Mouse (Mus musculus): ENCODE measurements at regions not wholly inside any gene's neighbourhood (a gene's known extent, or its start where the extent isn't known, plus 50 kb on each side); places are given as distances from the start of the nearest gene placed in this dataset.
"Not testable (repeated sequence)": the region's sequence is repeated elsewhere in the genome, so short reads cannot be mapped to it uniquely, and the experiment has no call there.

DNA sequence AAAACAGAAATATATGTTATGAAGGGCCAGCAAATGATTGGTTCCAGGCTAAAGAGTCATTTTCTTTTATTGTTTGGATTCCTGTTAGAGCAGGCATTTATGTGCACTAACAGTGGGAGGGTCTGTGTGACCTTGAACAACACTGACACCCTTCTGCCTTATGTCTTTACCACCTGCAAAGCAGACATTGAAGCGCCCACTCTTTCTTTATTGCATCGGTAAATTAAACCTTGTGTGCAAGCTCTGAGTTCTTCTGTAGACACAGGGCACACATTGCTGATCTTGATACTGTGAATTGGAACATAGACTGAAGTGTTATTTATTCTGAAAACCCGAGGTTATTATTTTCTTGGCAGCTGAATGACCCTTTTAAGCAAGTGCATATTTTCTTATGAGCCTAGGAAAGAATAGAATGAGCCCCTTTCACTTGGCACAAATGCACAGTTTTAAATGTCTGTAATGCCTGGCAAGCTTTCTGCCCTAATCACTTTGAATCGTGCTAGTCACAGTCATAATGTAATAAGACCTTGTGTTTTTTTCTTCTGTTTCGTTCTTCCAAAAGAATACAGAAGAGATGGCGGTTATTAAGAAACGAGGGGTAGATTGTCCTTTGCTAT, 125.1 kb upstream of the Cobl start:
- H3K36me3 ChIP-seq (ENCODE audit: control insufficient read depth, insufficient read depth, low read length, poor library complexity, severe bottlenecking) = no peaks in the 10 kb centered on the region
- DNase-seq (ENCODE audit: low read depth, low spot score) = no peak
- no peaks in the 10 kb centered on the region for H3K27me3 ChIP-seq (ENCODE audit: control insufficient read depth, insufficient read depth, low read length, poor library complexity, severe bottlenecking)

DNA sequence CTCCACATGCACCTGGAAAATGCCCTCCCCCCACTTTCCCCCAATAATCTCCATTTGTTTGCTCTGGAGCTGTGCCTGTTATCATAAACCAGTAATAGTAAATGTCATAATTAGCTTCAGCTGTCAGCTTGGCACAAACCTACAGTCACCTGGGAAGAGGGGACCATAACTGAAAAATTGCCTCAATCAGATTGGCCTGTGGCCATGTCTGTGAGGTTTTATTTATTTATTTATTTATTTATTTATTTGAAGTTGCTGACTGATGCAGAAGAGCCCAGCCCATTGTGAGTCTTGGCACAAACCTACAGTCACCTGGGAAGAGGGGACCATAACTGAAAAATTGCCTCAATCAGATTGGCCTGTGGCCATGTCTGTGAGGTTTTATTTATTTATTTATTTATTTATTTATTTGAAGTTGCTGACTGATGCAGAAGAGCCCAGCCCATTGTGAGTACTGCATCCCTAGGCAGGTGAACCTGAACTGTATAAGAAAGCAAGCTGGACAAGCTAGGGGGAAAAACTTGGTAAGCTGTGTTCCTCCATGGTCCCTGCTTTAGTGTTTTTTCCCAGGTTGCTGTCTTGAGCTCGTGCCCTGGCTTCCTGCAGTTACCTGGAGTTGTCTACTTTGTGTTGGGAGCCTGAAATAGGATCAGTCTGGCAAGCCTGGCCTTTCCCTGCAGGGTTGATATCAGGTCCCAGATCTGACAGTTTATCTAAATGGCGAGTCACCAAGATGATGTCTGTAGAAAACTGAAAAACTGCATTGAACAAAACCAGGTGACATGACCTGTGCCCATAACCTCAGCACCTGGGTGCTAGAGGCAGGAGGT, 120.3 kb upstream of the Cobl start:
- H3K36me3 ChIP-seq (ENCODE audit: control insufficient read depth, insufficient read depth, low read length, poor library complexity, severe bottlenecking); H3K27me3 ChIP-seq (ENCODE audit: control insufficient read depth, insufficient read depth, low read length, poor library complexity, severe bottlenecking): not testable (repeated sequence)

DNA sequence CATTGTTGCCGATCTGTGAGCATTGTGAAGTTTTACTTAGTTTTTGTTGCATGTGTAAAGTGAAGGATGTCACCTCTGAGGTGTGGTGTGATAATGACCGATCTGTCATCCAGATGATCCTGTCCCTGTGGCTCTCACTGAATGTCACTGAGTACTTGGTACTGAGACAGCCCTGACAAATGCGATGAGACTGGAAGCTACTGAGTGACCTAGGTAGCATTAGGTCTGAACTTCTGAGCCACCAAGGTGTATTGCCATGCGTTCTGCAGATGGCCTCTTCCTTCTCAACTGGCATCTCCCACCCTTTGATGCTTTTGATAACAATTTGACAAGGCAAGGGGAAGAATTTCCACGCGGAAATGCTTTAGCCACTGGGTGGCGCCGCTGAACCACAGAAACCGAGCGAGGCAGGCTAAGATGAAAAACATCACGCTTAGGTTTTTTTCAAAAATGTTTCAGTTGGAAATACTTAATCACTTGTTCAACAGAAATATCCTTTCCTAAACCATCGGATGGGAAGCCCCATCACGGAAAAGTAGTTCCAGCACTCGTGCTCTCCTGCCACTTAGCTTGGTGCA, 114.3 kb upstream of the Cobl start:
- Histone ChIP-seq H3K36me3 (ENCODE audit: control insufficient read depth, insufficient read depth, low read length, poor library complexity, severe bottlenecking) (no peaks in the 10 kb centered on the region), H3K27me3 (ENCODE audit: control insufficient read depth, insufficient read depth, low read length, poor library complexity, severe bottlenecking) (no peaks in the 10 kb centered on the region)
- DNase-seq (ENCODE audit: low read depth, low spot score) = no peak

More for the DNA sequence above, 120.3 kb upstream of the Cobl start:
- DNase-seq (ENCODE audit: low read depth, low spot score) = not testable (repeated sequence)

DNA sequence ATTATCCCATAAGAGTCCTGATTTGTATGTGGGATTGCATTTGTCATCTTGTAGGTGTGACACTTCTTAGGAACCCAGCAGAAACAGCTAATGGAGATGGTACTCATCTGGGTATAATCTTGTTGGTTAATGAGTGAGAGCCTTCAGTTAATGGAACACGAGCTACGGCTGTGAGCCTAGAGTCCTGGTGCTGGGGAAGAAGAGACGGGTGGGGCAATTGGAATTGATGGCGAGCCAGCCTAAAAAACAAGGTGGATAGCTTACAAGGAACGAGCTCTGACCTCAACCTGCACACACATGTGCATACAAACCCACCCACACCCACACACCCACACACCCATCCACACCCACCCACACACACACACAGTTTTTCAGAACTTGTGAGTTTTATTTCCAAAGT, 94.9 kb upstream of the Cobl start:
- H3K36me3 ChIP-seq (ENCODE audit: control insufficient read depth, insufficient read depth, low read length, poor library complexity, severe bottlenecking) = no peaks in the 10 kb centered on the region
- no peak for DNase-seq (ENCODE audit: low read depth, low spot score)
- H3K27me3 ChIP-seq (ENCODE audit: control insufficient read depth, insufficient read depth, low read length, poor library complexity, severe bottlenecking) = no peaks in the 10 kb centered on the region

DNA sequence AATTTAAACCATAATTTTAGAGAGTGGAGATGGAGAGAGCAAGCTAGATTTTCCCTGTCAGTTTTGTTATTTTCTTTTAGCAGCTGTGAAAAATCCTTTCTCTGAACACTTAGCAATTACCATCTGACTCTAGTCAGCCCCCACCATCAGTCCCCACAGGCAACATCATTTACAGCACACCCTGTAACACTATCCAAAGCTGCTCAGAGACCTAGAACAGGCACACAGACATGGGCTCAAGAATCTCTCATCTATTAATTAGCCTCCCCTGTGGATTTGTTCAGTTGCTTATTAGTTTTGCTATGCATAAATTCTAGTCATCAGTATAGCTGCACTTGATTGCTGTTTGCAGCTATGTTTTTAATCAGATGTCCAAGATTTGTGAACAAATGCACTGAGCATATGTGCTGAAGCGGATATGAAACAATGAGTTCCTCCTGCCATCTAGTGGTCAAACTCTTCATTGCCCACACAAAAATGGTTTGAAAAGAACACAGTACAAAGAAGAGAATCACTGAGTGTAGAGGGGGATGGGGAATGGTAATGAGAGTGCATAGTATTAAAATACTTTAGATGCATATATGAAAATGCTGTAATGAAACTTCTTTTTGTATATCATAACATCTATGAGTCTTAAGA, 94.4 kb upstream of the Cobl start:
- no peaks in the 10 kb centered on the region for H3K36me3 ChIP-seq (ENCODE audit: control insufficient read depth, insufficient read depth, low read length, poor library complexity, severe bottlenecking)
- no peaks in the 10 kb centered on the region for H3K27me3 ChIP-seq (ENCODE audit: control insufficient read depth, insufficient read depth, low read length, poor library complexity, severe bottlenecking)
- DNase-seq (ENCODE audit: low read depth, low spot score) = peak; percentile 7

DNA sequence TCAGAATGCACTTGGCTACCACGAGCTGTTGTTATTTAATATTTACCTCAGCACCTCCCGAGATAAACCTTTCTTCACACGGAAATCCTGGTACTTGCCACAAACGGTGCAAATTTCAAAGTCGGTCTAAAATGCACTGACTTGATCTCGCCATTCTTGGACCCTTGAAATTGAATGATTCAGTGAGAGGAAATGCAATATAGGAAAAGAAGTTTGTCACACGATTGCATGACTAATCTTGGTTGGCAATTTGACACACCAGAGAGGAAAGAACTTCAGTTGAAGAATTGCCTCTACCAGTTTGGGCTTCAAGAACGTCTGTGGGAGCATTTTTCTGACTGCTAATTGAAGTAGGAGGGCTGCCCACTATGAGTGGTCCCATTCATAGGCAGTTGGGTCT, 93.4 kb upstream of the Cobl start:
- no peak for DNase-seq (ENCODE audit: low read depth, low spot score)
- H3K27me3 ChIP-seq (ENCODE audit: control insufficient read depth, insufficient read depth, low read length, poor library complexity, severe bottlenecking) = no peaks in the 10 kb centered on the region
- H3K36me3 ChIP-seq (ENCODE audit: control insufficient read depth, insufficient read depth, low read length, poor library complexity, severe bottlenecking) = no peaks in the 10 kb centered on the region

DNA sequence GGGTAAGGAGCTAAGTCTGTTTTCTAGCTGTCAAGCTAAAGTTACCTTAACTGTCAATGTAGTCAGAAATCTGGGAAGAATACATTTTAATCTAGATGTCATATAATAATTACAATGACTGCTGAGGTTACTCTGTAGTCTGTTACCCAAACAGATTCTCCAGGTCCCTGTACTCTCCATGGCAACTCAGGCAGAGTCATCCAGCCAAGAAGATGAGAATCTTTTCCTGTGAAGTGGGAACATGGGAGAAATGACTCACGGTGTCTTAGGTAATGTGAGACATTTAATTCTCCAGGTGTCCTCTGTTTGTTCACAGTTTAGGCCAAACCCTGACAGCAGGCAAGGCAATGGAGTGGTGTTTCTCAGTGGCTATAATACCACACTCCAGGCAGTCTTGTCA, 81.0 kb upstream of the Cobl start:
- Histone ChIP-seq H3K27me3 (ENCODE audit: control insufficient read depth, insufficient read depth, low read length, poor library complexity, severe bottlenecking) (no peaks in the 10 kb centered on the region), H3K36me3 (ENCODE audit: control insufficient read depth, insufficient read depth, low read length, poor library complexity, severe bottlenecking) (no peaks in the 10 kb centered on the region)
- DNase-seq (ENCODE audit: low read depth, low spot score) = no peak

DNA sequence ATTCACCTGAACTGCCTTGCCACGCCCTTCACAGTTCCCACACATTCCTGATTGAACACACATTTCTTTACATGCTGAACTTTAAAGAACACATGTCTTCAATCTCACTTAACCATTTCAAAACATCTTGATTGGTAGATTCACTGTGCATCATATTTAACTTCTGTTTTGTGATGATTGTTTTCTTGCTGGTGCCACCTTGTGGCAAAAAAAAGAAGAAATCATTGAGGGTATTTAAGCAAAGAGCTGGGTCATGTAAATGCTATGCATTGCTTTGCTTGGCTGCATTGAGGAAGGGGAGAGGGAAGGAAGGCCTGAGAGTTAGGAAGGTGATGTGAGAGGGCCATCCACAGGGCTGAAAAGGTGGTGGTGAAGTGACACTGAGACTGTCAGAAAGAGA, 78.3 kb upstream of the Cobl start:
- no peak for DNase-seq (ENCODE audit: low read depth, low spot score)
- Histone ChIP-seq H3K36me3 (ENCODE audit: control insufficient read depth, insufficient read depth, low read length, poor library complexity, severe bottlenecking) (no peaks in the 10 kb centered on the region), H3K27me3 (ENCODE audit: control insufficient read depth, insufficient read depth, low read length, poor library complexity, severe bottlenecking) (no peaks in the 10 kb centered on the region)

DNA sequence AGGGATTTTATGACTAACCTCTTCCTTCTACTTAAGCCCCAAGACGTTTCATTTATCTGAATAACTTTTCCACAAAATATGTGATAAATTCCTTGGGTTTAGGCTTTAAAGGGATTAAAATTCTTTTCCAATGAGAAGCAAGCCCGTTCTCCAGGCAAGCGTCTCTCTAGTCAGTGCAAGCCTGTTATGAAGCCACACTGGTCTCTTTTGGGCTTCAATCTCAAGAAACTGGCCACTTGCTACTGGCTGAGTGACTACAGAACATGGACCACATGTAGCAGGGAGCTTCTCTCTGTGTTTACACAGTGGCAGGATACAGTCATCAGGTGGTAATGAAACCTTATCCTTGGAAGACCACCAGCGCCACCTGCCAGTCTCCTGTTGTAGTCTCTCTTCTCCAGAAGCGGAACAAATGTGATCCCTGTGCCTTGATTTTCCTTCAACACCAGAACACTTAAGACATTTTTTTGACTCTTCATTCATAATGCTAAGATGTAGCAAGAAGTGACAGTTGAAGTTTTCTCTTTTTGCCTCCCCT, 75.6 kb upstream of the Cobl start:
- H3K27me3 ChIP-seq (ENCODE audit: control insufficient read depth, insufficient read depth, low read length, poor library complexity, severe bottlenecking) = no peaks in the 10 kb centered on the region
- no peak for DNase-seq (ENCODE audit: low read depth, low spot score)

DNA sequence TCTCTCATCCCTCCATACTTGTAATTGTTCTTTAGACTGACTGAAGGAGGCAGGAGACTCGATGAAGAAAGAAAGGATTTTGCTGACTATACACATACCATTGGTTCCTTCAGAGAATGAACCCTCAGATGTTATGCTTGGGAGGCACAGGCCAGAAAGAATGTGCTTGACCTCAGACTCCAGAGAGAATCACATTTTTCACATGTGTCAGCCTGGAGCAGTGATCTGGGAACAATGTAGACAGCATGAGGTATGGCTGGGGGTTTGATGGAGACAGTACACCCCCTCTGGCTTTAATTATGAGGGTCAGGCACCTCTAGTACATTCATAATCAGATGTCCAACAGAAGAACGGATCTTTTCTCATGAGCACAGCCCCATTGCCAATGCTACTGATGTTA, 70.3 kb upstream of the Cobl start:
- no peak for DNase-seq (ENCODE audit: low read depth, low spot score)
- Histone ChIP-seq H3K27me3 (ENCODE audit: control insufficient read depth, insufficient read depth, low read length, poor library complexity, severe bottlenecking) (no peaks in the 10 kb centered on the region), H3K36me3 (ENCODE audit: control insufficient read depth, insufficient read depth, low read length, poor library complexity, severe bottlenecking) (no peaks in the 10 kb centered on the region)

More for the DNA sequence above, 75.6 kb upstream of the Cobl start:
- H3K36me3 ChIP-seq (ENCODE audit: control insufficient read depth, insufficient read depth, low read length, poor library complexity, severe bottlenecking) = no peaks in the 10 kb centered on the region

DNA sequence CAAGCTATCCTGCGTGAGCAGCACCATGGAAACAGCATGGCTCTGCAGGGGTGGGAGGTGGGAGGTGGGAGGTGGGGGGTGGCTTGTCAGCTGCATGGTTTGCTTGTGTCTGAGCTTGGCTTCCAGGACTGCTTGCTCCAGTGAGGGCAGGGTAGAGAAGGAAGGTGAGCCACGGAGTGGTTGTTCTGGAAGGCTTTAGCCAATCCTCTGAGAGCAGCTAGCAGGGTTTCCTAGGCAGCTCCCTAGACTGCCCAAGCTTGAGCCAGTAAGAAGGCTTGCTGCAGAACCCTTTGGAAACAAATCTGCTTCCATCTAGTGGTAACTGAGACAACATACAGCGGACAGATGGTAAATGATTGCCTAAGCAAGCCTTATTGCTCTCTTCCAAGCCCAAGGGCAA, 67.5 kb upstream of the Cobl start:
- no peaks in the 10 kb centered on the region for H3K27me3 ChIP-seq (ENCODE audit: control insufficient read depth, insufficient read depth, low read length, poor library complexity, severe bottlenecking)
- no peaks in the 10 kb centered on the region for H3K36me3 ChIP-seq (ENCODE audit: control insufficient read depth, insufficient read depth, low read length, poor library complexity, severe bottlenecking)
- DNase-seq (ENCODE audit: low read depth, low spot score) = no peak

DNA sequence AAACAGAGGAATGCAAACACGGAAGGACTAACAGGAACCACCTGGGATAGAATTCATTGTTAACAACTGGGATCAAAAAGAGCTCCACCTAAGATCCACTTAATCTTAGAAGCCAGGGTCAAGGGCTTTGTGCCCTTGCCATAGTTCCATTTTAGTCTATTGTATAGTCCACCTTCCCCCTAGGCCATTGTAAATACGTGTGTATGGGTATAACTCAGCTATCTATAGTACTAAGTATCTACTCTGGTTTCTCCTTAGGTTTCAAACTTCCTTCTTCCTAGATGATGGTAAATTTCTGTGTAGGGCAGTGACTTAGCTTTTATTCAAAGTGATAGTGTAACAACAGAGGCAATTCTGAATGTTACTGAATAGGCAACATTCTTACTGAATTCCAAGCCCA, 57.3 kb upstream of the Cobl start:
- H3K36me3 ChIP-seq (ENCODE audit: control insufficient read depth, insufficient read depth, low read length, poor library complexity, severe bottlenecking); H3K27me3 ChIP-seq (ENCODE audit: control insufficient read depth, insufficient read depth, low read length, poor library complexity, severe bottlenecking); DNase-seq (ENCODE audit: low read depth, low spot score): not testable (repeated sequence)

DNA sequence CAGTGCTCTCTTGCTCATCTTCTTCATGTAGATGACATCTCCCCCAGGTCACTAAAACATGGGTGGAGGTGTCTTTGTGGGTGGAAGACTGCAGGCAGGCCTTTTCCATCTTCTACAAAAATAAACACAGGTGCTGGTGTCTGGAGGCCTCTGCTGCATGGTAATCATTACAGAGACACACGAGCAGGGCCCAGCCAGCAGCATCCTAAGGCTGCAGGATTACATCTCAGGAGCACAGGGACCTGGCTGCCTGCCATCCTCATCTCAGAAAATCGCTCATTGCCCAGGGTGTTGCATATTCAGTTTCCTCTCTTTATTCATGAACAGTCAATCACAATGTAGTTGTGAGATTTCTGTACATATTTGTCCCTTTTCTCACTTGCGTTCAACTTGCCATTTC, 56.5 kb upstream of the Cobl start:
- no peak for DNase-seq (ENCODE audit: low read depth, low spot score)
- Histone ChIP-seq H3K36me3 (ENCODE audit: control insufficient read depth, insufficient read depth, low read length, poor library complexity, severe bottlenecking) (no peaks in the 10 kb centered on the region), H3K27me3 (ENCODE audit: control insufficient read depth, insufficient read depth, low read length, poor library complexity, severe bottlenecking) (no peaks in the 10 kb centered on the region)

DNA sequence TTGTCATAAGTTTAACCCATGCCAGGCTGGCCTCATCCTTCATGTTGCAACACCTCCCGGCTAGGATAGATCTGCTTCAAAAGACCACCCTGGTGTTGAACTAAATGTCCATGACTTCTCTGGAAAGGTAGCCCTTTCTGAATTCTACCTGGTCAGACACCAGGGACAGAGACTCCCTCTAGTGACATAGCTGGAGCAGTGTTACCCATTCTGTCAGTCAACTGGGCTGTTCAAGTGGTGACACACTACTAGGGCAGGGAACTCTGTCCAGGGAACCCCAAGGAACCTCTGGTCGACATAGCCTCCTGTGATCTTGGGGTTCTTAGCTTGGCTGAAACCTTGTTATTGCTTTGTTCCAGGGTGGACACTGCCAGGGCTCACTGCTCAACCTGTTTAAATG, 51.6 kb upstream of the Cobl start:
- no peak for DNase-seq (ENCODE audit: low read depth, low spot score)
- Histone ChIP-seq H3K36me3 (ENCODE audit: control insufficient read depth, insufficient read depth, low read length, poor library complexity, severe bottlenecking) (no peaks in the 10 kb centered on the region), H3K27me3 (ENCODE audit: control insufficient read depth, insufficient read depth, low read length, poor library complexity, severe bottlenecking) (no peaks in the 10 kb centered on the region)
